Mouse (Mus musculus) heart, embryonic 15.5 days (tissue): ENCODE results near the gene Lyrm7. TPM values are rescaled to one million over a fixed set of nuclear protein-coding genes. Genes with fewer than 3 reads are reported as not detected.

Source experiments
- ATAC-seq: fragments of 200-750 bp; cut with Nextera tagmentation; replicated peaks from 2 replicates; pipeline ENCODE4 v1.8.0; 2017; ENCODE audit warnings: low read depth, moderate TSS enrichment; ENCODE audit not compliant: insufficient number of reproducible peaks, insufficient read depth, low FRiP score
- H3K27ac ChIP-seq: fragments of 300-500 bp; sonication (generic); 2 replicates; pipeline ENCODE4 v1.5.1; 2015; ENCODE audit warnings: mild to moderate bottlenecking, inconsistent platforms
- H3K27me3 ChIP-seq: fragments of 300-500 bp; sonication (generic); 2 replicates; pipeline ENCODE4 v1.6.1; 2015; ENCODE audit warnings: inconsistent platforms
- H3K36me3 ChIP-seq: fragments of 300-500 bp; sonication (generic); 2 replicates; pipeline ENCODE4 v1.6.1; 2015; ENCODE audit warnings: mild to moderate bottlenecking, inconsistent platforms
- H3K4me1 ChIP-seq: fragments of 300-500 bp; sonication (generic); replicated peaks from 2 replicates; pipeline ENCODE4 v1.6.1; 2015; ENCODE audit warnings: inconsistent platforms
- H3K4me2 ChIP-seq: fragments of 300-500 bp; sonication (generic); 2 replicates; pipeline ENCODE4 v1.6.1; 2015; ENCODE audit warnings: inconsistent platforms, mild to moderate bottlenecking, moderate library complexity
- H3K4me3 ChIP-seq: fragments of 300-500 bp; sonication (generic); 2 replicates; pipeline ENCODE4 v1.5.1; 2015; ENCODE audit warnings: mild to moderate bottlenecking, inconsistent platforms
- H3K9ac ChIP-seq: fragments of 300-500 bp; sonication (generic); 2 replicates; pipeline ENCODE4 v1.6.1; 2015; ENCODE audit warnings: mild to moderate bottlenecking, inconsistent platforms
- H3K9me3 ChIP-seq: fragments of 300-500 bp; sonication (generic); replicated peaks from 2 replicates; pipeline ENCODE4 v1.6.1; 2016; ENCODE audit warnings: inconsistent platforms
- WGBS: fragments of 180-500 bp; shearing (Covaris S2); methylation state at CpG from one replicate; pipeline ENCODE4 v1.1.7; 2015; ENCODE audit warnings: mixed read lengths; 5-methylcytosine and 5-hydroxymethylcytosine counted together
- polyA plus RNA-seq: library from polyadenylated mRNA; unstranded; fragments of >200 nt; fragmentation: Nextera tagmentation; extraction: Ambion mirVana; gene quantifications from 2 replicates; pipeline ENCODE4 v1.2.1, GENCODE M21; 2015

Gene Lyrm7
- polyA plus RNA-seq, 1 experiment from 2014 or later: 24.7 TPM

DNA sequence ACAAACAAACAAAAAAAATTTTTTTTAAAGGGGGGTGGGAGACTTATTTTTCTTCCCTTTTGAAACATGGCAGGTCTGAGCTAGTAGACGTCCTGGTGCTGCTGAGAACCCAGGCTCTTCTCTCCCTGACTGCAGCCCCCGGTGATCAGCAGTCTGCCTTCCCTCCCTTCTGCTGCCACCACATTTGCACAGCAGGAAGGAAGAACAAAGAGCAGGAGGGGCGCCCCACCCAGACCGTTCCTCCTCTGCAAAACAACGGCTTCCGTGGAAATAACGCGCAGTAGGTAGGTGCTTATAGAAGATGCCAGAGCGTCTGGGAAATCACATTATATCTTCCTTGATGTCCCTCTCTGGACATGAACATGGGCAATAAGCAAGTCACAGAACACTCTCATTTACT, 16.3 kb downstream of the Lyrm7 start:
- 55% methylated on average over 9 of the region's 9 CpGs for WGBS
- H3K27ac ChIP-seq: peak overlapping the region; percentile 56
- no peak for ATAC-seq

DNA sequence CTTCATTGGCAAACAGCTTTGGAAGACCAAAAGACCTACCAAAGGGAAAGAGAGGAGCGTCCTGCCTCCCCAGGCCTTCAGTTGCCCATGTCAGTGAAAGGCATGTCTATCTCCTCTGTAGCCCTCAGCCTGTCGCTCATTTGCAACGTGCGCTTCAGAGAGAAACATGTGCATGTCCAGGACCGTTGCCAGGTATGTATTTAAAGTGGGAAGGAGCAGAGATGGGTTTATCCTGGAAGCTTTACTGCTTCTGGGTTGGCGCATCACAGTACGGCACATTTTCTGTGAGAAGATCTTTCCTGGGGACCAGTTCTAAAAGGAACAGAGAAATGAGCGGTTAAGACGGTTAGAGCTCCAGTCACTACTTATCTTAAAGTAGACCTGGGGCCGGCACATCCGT, 19.8 kb downstream of the Lyrm7 start:
- Histone ChIP-seq H3K4me1 (peaks cover 5% of the 10 kb centered on the region; the same call in 1 of the 2 replicates), H3K4me3 (no peak overlapping the region), H3K4me2 (no peak overlapping the region), H3K9ac (no peak overlapping the region), H3K27ac (no peak overlapping the region), H3K36me3 (no peaks in the 10 kb centered on the region), H3K9me3 (no peaks in the 10 kb centered on the region), H3K27me3 (no peaks in the 10 kb centered on the region)
- WGBS: 88% methylated on average over 11 of the region's 11 CpGs
- no peak for ATAC-seq

More for the DNA sequence above, 16.3 kb downstream of the Lyrm7 start:
- Histone ChIP-seq H3K4me1 (peaks cover 5% of the 10 kb centered on the region; the same call in 1 of the 2 replicates), H3K9me3 (no peaks in the 10 kb centered on the region), H3K27me3 (no peaks in the 10 kb centered on the region), H3K4me2 (peak overlapping the region; percentile 25; the same call in 1 of the 2 replicates), H3K36me3 (no peaks in the 10 kb centered on the region), H3K9ac (no peak overlapping the region), H3K4me3 (no peak overlapping the region)

DNA sequence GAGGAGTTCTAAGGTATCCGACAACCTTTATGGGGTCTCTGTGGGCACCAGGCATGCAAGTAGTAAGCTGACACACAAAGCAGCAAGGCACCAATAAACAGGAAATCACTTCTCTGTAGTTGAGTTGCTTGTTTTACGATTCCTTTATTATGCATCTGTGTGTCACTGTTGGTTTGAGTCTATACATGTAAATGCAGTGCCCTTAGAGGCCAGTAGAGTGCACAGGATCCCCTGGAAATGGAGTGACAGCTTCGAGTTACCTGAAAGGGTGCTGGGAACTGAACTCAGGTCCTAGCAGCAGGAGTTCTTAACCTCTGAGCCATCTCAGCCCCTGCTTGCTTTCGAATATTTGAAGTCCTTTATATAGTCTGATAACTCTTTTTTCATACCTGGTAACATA, 21.0 kb downstream of the Lyrm7 start:
- no peaks in the 10 kb centered on the region for H3K36me3 ChIP-seq
- no peaks in the 10 kb centered on the region for H3K9me3 ChIP-seq
- H3K9ac ChIP-seq: no peak overlapping the region
- no peaks in the 10 kb centered on the region for H3K27me3 ChIP-seq
- H3K4me3 ChIP-seq: no peak overlapping the region
- no peak for ATAC-seq
- WGBS: 86% methylated on average over 4 of the region's 4 CpGs
- H3K4me2 ChIP-seq: no peak overlapping the region
- no peak overlapping the region for H3K27ac ChIP-seq
- H3K4me1 ChIP-seq: 0 out of 2 replicates have a peak, but pooled peaks cover 4% of the 10 kb centered on the region

DNA sequence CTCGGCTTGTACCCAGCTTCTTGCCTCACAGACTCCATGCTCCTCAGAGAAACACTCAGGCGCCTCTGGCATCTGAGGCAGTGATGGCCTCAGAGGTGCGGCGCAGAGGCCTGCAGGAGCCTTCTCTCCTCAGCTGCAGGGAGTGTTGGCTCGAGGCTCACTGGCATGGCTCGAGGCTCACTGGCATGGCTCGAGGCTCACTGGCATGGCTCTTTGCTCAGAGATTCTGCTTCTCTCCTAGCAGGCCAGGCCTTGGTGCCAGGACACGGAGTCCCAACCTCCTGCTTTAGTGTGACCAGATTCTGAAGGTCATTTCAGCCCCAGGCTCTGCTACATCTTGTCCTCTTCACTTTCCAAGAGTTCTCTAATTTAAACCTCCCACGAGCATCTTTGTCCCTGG, 24.6 kb downstream of the Lyrm7 start:
- 73% methylated on average over 9 of the region's 9 CpGs for WGBS
- no peak overlapping the region for H3K9ac ChIP-seq
- no peak overlapping the region for H3K4me3 ChIP-seq
- no peak overlapping the region for H3K27ac ChIP-seq
- H3K4me1 ChIP-seq: no peaks in the 10 kb centered on the region
- H3K36me3 ChIP-seq: no peaks in the 10 kb centered on the region
- no peaks in the 10 kb centered on the region for H3K27me3 ChIP-seq
- no peak for ATAC-seq
- H3K4me2 ChIP-seq: no peak overlapping the region
- H3K9me3 ChIP-seq: no peaks in the 10 kb centered on the region

GRCm38 (mm10) chr11:54834596-54834995, 26.1 kb downstream of the Lyrm7 start:
- no peak overlapping the region for H3K9ac ChIP-seq
- H3K9me3 ChIP-seq: no peaks in the 10 kb centered on the region
- WGBS: 57% methylated on average over 2 of the region's 2 CpGs
- H3K4me2 ChIP-seq: no peak overlapping the region
- no peaks in the 10 kb centered on the region for H3K27me3 ChIP-seq
- no peak overlapping the region for H3K4me3 ChIP-seq
- no peaks in the 10 kb centered on the region for H3K36me3 ChIP-seq
- no peak overlapping the region for H3K27ac ChIP-seq
- ATAC-seq: no peak
- H3K4me1 ChIP-seq: no peaks in the 10 kb centered on the region

DNA sequence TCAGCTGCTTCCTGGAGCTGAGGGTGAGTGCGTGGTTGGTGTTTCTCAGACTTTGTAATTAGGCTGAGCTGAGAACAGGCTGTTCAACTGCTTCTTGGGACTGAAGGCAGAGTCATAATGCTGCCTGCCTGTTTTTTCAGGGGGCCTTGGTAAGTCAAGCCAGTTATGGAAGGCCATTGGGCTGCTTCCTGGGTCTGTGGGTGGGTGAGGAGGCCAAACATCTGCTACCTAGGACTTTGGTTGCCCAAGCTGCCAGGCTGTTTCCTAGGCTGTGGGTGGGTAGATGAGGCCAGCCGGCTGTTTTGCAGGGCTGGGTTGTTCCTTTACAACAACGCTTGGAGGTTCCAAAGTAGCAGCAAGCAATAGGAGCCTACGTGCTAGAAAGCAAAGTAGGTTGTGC, 26.9 kb downstream of the Lyrm7 start:
- no peaks in the 10 kb centered on the region for H3K36me3 ChIP-seq
- ATAC-seq: no peak
- H3K4me1 ChIP-seq: no peaks in the 10 kb centered on the region
- no peaks in the 10 kb centered on the region for H3K9me3 ChIP-seq
- H3K4me3 ChIP-seq: no peak overlapping the region
- no peak overlapping the region for H3K9ac ChIP-seq
- no peak overlapping the region for H3K27ac ChIP-seq
- H3K4me2 ChIP-seq: no peak overlapping the region
- WGBS: 81% methylated on average over 4 of the region's 4 CpGs
- H3K27me3 ChIP-seq: no peaks in the 10 kb centered on the region

DNA sequence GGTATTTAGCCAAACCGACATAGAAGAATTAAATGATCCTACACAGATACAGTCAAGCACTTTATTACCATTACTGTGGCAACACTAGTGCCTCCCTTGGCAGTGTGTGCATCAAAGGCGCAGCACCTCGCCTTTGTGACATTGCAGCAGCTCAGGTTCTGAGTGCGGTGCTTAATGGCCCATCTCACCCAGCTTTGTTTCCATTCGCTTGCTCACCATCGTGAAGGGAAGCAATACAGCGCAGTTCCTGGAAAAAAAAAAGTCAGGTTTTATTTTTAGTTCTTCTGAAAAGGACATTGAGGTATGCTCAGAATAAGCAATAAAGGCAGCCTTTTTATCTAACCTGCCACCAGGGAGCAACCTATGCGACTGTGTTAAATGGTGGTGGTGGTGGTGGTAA, 33.9 kb downstream of the Lyrm7 start:
- no peaks in the 10 kb centered on the region for H3K4me1 ChIP-seq
- no peaks in the 10 kb centered on the region for H3K27me3 ChIP-seq
- H3K4me2 ChIP-seq: no peak overlapping the region
- no peak overlapping the region for H3K27ac ChIP-seq
- no peak overlapping the region for H3K4me3 ChIP-seq
- WGBS: 87% methylated on average over 8 of the region's 8 CpGs
- no peaks in the 10 kb centered on the region; the same call in 1 of the 2 replicates for H3K9me3 ChIP-seq
- no peaks in the 10 kb centered on the region for H3K36me3 ChIP-seq
- ATAC-seq: no peak
- H3K9ac ChIP-seq: no peak overlapping the region

- H3K27ac ChIP-seq: no peak overlapping the region
- no peaks in the 10 kb centered on the region for H3K4me1 ChIP-seq
- H3K27me3 ChIP-seq: no peaks in the 10 kb centered on the region
- H3K4me2 ChIP-seq: no peak overlapping the region
- WGBS: 86% methylated on average over 4 of the region's 4 CpGs
- no peaks in the 10 kb centered on the region; the same call in 1 of the 2 replicates for H3K9me3 ChIP-seq
- no peak overlapping the region for H3K4me3 ChIP-seq
- H3K9ac ChIP-seq: no peak overlapping the region
- no peak for ATAC-seq
- no peaks in the 10 kb centered on the region for H3K36me3 ChIP-seq
Measured at GRCm38 (mm10) chr11:54825774-54826173, 34.9 kb downstream of the Lyrm7 start.

- ATAC-seq: no peak
- H3K4me3 ChIP-seq: no peak overlapping the region
- 0 out of 2 replicates have a peak, but pooled peaks cover 5% of the 10 kb centered on the region for H3K4me1 ChIP-seq
- H3K27me3 ChIP-seq: no peaks in the 10 kb centered on the region
- 65% methylated on average over 4 of the region's 4 CpGs for WGBS
- H3K9me3 ChIP-seq: no peaks in the 10 kb centered on the region; the same call in 1 of the 2 replicates
- no peak overlapping the region for H3K4me2 ChIP-seq
- no peak overlapping the region for H3K27ac ChIP-seq
- no peaks in the 10 kb centered on the region for H3K36me3 ChIP-seq
- H3K9ac ChIP-seq: no peak overlapping the region
Measured at GRCm38 (mm10) chr11:54823467-54823866, 37.2 kb downstream of the Lyrm7 start.

DNA sequence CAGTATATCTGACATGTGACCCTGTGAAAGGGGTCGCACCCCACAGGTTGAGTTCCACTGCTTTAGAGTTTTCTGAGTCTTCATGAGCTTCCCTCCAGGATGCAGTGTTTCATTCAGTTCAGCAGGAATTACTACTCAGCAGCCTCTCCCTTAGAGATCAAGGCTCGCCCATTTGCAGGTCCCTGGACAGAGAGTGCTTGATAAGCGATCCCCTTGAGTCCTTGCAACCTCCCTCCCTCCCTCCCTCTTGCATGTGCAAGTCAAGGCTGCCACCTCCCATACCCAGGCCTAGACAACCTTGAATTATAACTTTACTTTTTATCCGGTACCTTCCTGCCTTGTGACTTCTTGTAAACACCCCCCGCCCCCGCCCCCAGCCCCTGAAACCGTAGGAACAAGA, 41.2 kb downstream of the Lyrm7 start:
- peaks cover 5% of the 10 kb centered on the region; the same call in 1 of the 2 replicates for H3K4me1 ChIP-seq
- no peaks in the 10 kb centered on the region for H3K27me3 ChIP-seq
- no peaks in the 10 kb centered on the region for H3K36me3 ChIP-seq
- H3K27ac ChIP-seq: no peak overlapping the region
- H3K4me3 ChIP-seq: no peak overlapping the region
- 78% methylated on average over 7 of the region's 7 CpGs for WGBS
- ATAC-seq: no peak
- H3K9ac ChIP-seq: no peak overlapping the region
- no peaks in the 10 kb centered on the region; the same call in 1 of the 2 replicates for H3K9me3 ChIP-seq
- H3K4me2 ChIP-seq: no peak overlapping the region

GRCm38 (mm10) chr11:54817449-54817848, 43.3 kb downstream of the Lyrm7 start:
- Histone ChIP-seq H3K9ac (no peak overlapping the region), H3K9me3 (no peaks in the 10 kb centered on the region), H3K36me3 (no peaks in the 10 kb centered on the region), H3K27ac (no peak overlapping the region), H3K4me2 (no peak overlapping the region), H3K4me1 (peaks cover 5% of the 10 kb centered on the region; the same call in 1 of the 2 replicates), H3K4me3 (no peak overlapping the region), H3K27me3 (no peaks in the 10 kb centered on the region)
- WGBS: 57% methylated on average over 4 of the region's 4 CpGs
- ATAC-seq: no peak

GRCm38 (mm10) chr11:54815659-54816058, 45.1 kb downstream of the Lyrm7 start:
- Histone ChIP-seq H3K36me3 (no peaks in the 10 kb centered on the region), H3K4me2 (no peak overlapping the region), H3K4me3 (no peak overlapping the region), H3K27me3 (0 out of 2 replicates have a peak, but pooled peaks cover 2% of the 10 kb centered on the region), H3K4me1 (peaks cover 4% of the 10 kb centered on the region; the same call in 1 of the 2 replicates), H3K9me3 (no peaks in the 10 kb centered on the region), H3K27ac (no peak overlapping the region), H3K9ac (no peak overlapping the region)
- no peak for ATAC-seq
